Mouse (Mus musculus): ENCODE measurements around the gene Cttn. TPM values are rescaled to one million over a fixed set of nuclear protein-coding genes. Genes with fewer than 3 reads are reported as not detected.

Cttn gene
- polyA plus RNA-seq (2014; fragmentation: Nextera tagmentation; extraction: Ambion mirVana): 153 and 161 TPM in 2 replicates

DNA sequence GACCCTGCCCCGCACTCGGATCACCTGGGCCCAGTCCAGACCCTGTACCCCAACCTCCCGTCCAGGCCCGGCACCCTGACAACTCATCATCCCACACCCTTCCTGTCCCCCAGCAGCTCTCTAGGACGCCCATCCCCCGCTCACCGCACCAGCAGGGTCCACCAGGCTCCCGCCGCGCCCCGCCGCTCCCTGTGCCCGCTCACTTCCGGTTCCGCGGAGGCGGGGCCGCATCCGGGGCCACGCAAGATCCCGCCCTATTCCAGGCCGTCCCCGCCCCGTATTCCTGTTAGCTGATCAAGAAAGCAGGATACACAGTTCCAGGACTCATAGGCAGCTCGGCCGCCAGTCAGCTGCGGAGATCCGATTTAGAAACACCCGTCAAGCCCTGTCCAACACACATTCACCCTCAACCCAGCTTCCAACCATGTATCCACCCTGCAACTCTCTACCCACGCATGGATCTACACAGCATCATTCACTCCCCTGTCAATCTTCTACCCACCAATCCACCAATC lies at the start of gene Cttn:
TSS of gene Cttn (minus strand) at position 465 of the 515 bp plus-strand sequence.
- under 1% methylated on average over 30 of the region's 30 CpGs for WGBS
- no peaks in the 10 kb centered on the region for H3K27me3 ChIP-seq (replicated peaks; ENCODE audit: control insufficient read depth, insufficient read depth, low read length)
- peaks cover 5% of the 10 kb centered on the region; the same call in 1 of the 2 replicates for H3K4me1 ChIP-seq (replicated peaks; ENCODE audit: control insufficient read depth, insufficient read depth, low read length)
- peak within 1 kb of the TSS; percentile 76 for H3K4me3 ChIP-seq (ENCODE audit: low read depth, low read length)
- H3K9me3 ChIP-seq (ENCODE audit: control insufficient read depth, low read length): no peaks in the 10 kb centered on the region
- peak within 1 kb of the TSS; percentile 60 for H3K27ac ChIP-seq (ENCODE audit: low read depth)
- ATAC-seq (replicated peaks; ENCODE audit: low FRiP score, low TSS enrichment, low read depth) (peak; percentile 93), DNase-seq (ENCODE audit: low spot score) (peak; percentile 92)
- peak within 1 kb of the TSS; percentile 83 for H3K9ac ChIP-seq (ENCODE audit: low read length)
- H3K36me3 ChIP-seq (ENCODE audit: control insufficient read depth, insufficient read depth, low read length): peaks cover 6% of the 10 kb centered on the region
- H3K4me2 ChIP-seq (ENCODE audit: low read length): peak within 1 kb of the TSS; percentile 78

GRCm38 (mm10) chr7:144519852-144520251 lies 49.0 kb upstream of the Cttn start:
- Histone ChIP-seq H3K4me2 (ENCODE audit: low read length) (no peak overlapping the region), H3K27me3 (replicated peaks; ENCODE audit: control insufficient read depth, insufficient read depth, low read length) (no peaks in the 10 kb centered on the region), H3K4me1 (replicated peaks; ENCODE audit: control insufficient read depth, insufficient read depth, low read length) (0 out of 2 replicates have a peak, but pooled peaks cover 2% of the 10 kb centered on the region), H3K36me3 (ENCODE audit: control insufficient read depth, insufficient read depth, low read length) (peaks cover 60% of the 10 kb centered on the region), H3K9ac (ENCODE audit: low read length) (no peak overlapping the region), H3K27ac (ENCODE audit: low read depth) (no peak overlapping the region), H3K9me3 (ENCODE audit: control insufficient read depth, low read length) (no peaks in the 10 kb centered on the region), H3K4me3 (ENCODE audit: low read depth, low read length) (no peak overlapping the region)
- WGBS: 92% methylated on average over 5 of the region's 5 CpGs
- DNase-seq (ENCODE audit: low spot score) (no peak), ATAC-seq (replicated peaks; ENCODE audit: low FRiP score, low TSS enrichment, low read depth) (no peak)

DNA sequence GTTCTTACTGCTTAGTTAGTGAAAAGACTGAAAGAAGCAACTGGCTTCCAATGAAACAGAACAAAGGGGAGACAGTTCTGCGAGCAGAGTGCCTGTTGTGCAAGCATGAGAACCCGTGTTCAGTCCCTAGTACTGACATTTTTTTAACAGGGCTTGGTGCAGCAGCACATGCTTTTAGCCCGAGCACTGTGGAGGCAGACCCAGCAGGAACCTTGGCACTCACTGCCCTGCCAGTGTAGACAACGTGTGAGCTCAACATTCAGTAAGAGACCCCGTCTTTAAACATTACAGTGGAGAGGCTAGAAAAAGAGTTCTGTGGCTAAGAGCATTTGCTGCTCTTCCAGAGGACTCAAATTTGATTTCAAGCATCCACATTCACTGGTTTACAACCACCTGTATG lies 45.9 kb upstream of the Cttn start:
- peaks cover 91% of the 10 kb centered on the region for H3K36me3 ChIP-seq (ENCODE audit: control insufficient read depth, insufficient read depth, low read length)
- no peaks in the 10 kb centered on the region for H3K27me3 ChIP-seq (replicated peaks; ENCODE audit: control insufficient read depth, insufficient read depth, low read length)
- ATAC-seq (replicated peaks; ENCODE audit: low FRiP score, low TSS enrichment, low read depth) (no peak), DNase-seq (ENCODE audit: low spot score) (no peak)
- no peak overlapping the region for H3K27ac ChIP-seq (ENCODE audit: low read depth)
- H3K9ac ChIP-seq (ENCODE audit: low read length): no peak overlapping the region
- no peaks in the 10 kb centered on the region for H3K4me1 ChIP-seq (replicated peaks; ENCODE audit: control insufficient read depth, insufficient read depth, low read length)
- no peak overlapping the region for H3K4me2 ChIP-seq (ENCODE audit: low read length)
- no peaks in the 10 kb centered on the region for H3K9me3 ChIP-seq (ENCODE audit: control insufficient read depth, low read length)
- 85% methylated on average over 5 of the region's 5 CpGs for WGBS
- no peak overlapping the region for H3K4me3 ChIP-seq (ENCODE audit: low read depth, low read length)

DNA sequence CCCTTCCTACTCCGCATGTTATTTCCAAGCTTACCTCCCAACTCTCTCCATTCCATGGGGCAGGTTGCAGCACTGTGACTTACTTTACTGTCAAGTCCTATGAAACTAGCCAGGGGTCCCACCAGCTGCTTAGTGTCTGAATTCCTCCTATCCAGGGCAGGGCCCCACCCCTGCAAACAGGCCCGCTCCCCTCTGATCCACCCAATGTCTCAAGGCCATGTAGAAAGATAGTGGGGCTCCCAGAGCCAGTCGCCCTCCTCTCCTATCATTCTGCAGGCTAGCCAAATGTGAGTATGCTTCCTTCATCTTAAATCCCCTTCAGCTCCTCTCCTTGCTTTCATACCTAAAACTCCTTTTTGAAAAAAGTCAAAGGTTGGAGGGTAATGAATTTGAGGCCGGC lies 38.3 kb upstream of the Cttn start:
- H3K9me3 ChIP-seq (ENCODE audit: control insufficient read depth, low read length): no peaks in the 10 kb centered on the region
- no peaks in the 10 kb centered on the region for H3K4me1 ChIP-seq (replicated peaks; ENCODE audit: control insufficient read depth, insufficient read depth, low read length)
- no peak overlapping the region for H3K9ac ChIP-seq (ENCODE audit: low read length)
- no peak overlapping the region for H3K4me3 ChIP-seq (ENCODE audit: low read depth, low read length)
- no peak overlapping the region for H3K27ac ChIP-seq (ENCODE audit: low read depth)
- H3K27me3 ChIP-seq (replicated peaks; ENCODE audit: control insufficient read depth, insufficient read depth, low read length): no peaks in the 10 kb centered on the region
- H3K36me3 ChIP-seq (ENCODE audit: control insufficient read depth, insufficient read depth, low read length): peaks cover 99% of the 10 kb centered on the region
- ATAC-seq (replicated peaks; ENCODE audit: low FRiP score, low TSS enrichment, low read depth) (no peak), DNase-seq (ENCODE audit: low spot score) (no peak)
- H3K4me2 ChIP-seq (ENCODE audit: low read length): no peak overlapping the region
- 89% methylated on average over 4 of the region's 4 CpGs for WGBS

DNA sequence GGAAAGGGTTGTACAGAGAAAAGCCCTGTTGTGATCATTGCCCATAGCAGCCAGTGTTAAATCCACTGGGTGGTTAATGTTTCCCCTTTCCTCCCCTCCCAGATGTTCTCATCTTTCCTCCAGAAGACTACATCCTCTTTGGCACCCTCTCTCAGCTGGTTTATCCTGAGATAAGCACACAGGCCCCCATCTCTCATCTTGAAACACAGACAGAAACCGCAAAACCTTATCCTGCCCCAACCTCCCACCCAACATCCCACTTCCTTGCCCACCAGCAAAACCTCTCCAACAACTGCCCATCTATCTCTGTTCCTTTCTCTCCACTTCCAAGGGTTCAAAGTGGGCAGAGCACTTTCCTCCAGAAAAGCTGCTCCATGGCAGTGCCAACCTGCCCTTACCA lies 36.0 kb upstream of the Cttn start:
- H3K4me1 ChIP-seq (replicated peaks; ENCODE audit: control insufficient read depth, insufficient read depth, low read length): no peaks in the 10 kb centered on the region
- H3K27me3 ChIP-seq (replicated peaks; ENCODE audit: control insufficient read depth, insufficient read depth, low read length): no peaks in the 10 kb centered on the region
- H3K4me3 ChIP-seq (ENCODE audit: low read depth, low read length): no peak overlapping the region
- no peak overlapping the region for H3K4me2 ChIP-seq (ENCODE audit: low read length)
- H3K9me3 ChIP-seq (ENCODE audit: control insufficient read depth, low read length): no peaks in the 10 kb centered on the region
- 100% methylated on average over 1 of the region's 1 CpGs for WGBS
- H3K36me3 ChIP-seq (ENCODE audit: control insufficient read depth, insufficient read depth, low read length): peaks cover 99% of the 10 kb centered on the region
- no peak overlapping the region for H3K27ac ChIP-seq (ENCODE audit: low read depth)
- DNase-seq (ENCODE audit: low spot score) (no peak), ATAC-seq (replicated peaks; ENCODE audit: low FRiP score, low TSS enrichment, low read depth) (no peak)
- H3K9ac ChIP-seq (ENCODE audit: low read length): no peak overlapping the region

- no peaks in the 10 kb centered on the region for H3K27me3 ChIP-seq (replicated peaks; ENCODE audit: control insufficient read depth, insufficient read depth, low read length)
- ATAC-seq (replicated peaks; ENCODE audit: low FRiP score, low TSS enrichment, low read depth) (no peak), DNase-seq (ENCODE audit: low spot score) (no peak)
- no peak overlapping the region for H3K9ac ChIP-seq (ENCODE audit: low read length)
- H3K27ac ChIP-seq (ENCODE audit: low read depth): no peak overlapping the region
- H3K4me2 ChIP-seq (ENCODE audit: low read length): no peak overlapping the region
- WGBS: 77% methylated on average over 4 of the region's 4 CpGs
- no peak overlapping the region for H3K4me3 ChIP-seq (ENCODE audit: low read depth, low read length)
- H3K36me3 ChIP-seq (ENCODE audit: control insufficient read depth, insufficient read depth, low read length): peaks cover 94% of the 10 kb centered on the region
- H3K9me3 ChIP-seq (ENCODE audit: control insufficient read depth, low read length): no peaks in the 10 kb centered on the region
- no peaks in the 10 kb centered on the region for H3K4me1 ChIP-seq (replicated peaks; ENCODE audit: control insufficient read depth, insufficient read depth, low read length)
Observed at GRCm38 (mm10) chr7:144503959-144504358, 33.1 kb upstream of the Cttn start.

DNA sequence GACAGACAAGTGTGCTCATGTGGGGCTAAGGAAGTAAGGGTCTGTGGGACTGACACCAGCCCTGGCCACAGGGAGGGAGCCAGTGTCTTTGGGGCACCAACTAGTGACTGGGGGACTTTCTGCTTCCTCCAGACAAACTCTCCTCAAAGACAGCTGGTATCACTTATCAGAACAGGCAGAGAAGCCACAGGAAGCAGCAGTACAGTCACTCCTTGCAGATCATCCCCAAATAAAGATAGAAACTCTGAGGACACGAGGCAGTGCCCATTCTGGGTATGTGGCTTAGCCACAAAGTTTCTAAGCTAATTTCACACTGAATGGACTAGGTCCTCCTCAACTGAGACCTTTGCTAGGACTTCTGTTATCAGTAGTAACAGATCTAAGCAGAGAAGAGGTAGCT lies 22.1 kb upstream of the Cttn start:
- no peaks in the 10 kb centered on the region for H3K27me3 ChIP-seq (replicated peaks; ENCODE audit: control insufficient read depth, insufficient read depth, low read length)
- no peaks in the 10 kb centered on the region for H3K9me3 ChIP-seq (ENCODE audit: control insufficient read depth, low read length)
- no peak overlapping the region for H3K9ac ChIP-seq (ENCODE audit: low read length)
- H3K4me1 ChIP-seq (replicated peaks; ENCODE audit: control insufficient read depth, insufficient read depth, low read length): no peaks in the 10 kb centered on the region
- DNase-seq (ENCODE audit: low spot score) (no peak), ATAC-seq (replicated peaks; ENCODE audit: low FRiP score, low TSS enrichment, low read depth) (no peak)
- H3K4me2 ChIP-seq (ENCODE audit: low read length): no peak overlapping the region
- WGBS: 83% methylated on average over 1 of the region's 1 CpGs
- no peak overlapping the region for H3K4me3 ChIP-seq (ENCODE audit: low read depth, low read length)
- peaks cover 85% of the 10 kb centered on the region for H3K36me3 ChIP-seq (ENCODE audit: control insufficient read depth, insufficient read depth, low read length)
- no peak overlapping the region for H3K27ac ChIP-seq (ENCODE audit: low read depth)

DNA sequence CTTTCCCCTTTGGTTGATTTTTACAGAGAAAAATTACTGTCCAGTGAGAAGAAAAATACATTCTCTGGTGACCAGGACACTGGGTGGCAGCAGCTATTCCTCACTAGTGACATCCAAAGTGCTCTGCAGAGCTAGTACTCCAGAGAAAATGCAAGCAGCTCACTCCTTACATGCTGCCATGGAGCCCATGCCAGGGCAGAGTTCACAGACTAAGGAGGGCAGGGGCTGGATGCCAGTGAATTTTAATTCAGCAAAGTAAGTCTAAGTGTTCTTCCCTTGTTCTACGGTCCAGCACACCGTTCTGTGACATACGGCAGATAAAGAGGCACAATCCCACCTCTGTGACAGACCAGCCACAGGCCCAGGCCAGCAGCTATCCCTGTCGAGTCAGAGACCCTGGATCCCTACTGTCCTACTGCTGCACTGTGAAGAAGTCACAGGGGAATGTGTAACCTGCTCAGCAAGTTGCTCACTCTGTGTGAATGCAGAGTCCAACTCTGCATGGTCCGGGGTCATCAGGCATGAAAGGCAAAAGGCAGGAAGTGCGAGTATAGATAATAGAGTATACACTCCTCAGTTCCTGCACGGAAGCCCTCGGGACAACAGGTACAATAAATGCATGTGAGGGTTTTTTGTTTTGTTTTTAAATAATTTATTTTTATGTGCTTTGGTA lies 19.5 kb upstream of the Cttn start:
- peaks cover 78% of the 10 kb centered on the region for H3K36me3 ChIP-seq (ENCODE audit: control insufficient read depth, insufficient read depth, low read length)
- WGBS: 84% methylated on average over 8 of the region's 8 CpGs

More for the DNA sequence above, 19.5 kb upstream of the Cttn start:
- DNase-seq (ENCODE audit: low spot score) (no peak), ATAC-seq (replicated peaks; ENCODE audit: low FRiP score, low TSS enrichment, low read depth) (no peak)
- Histone ChIP-seq H3K27ac (ENCODE audit: low read depth) (no peak overlapping the region), H3K9ac (ENCODE audit: low read length) (no peak overlapping the region), H3K4me1 (replicated peaks; ENCODE audit: control insufficient read depth, insufficient read depth, low read length) (no peaks in the 10 kb centered on the region), H3K4me2 (ENCODE audit: low read length) (no peak overlapping the region), H3K9me3 (ENCODE audit: control insufficient read depth, low read length) (no peaks in the 10 kb centered on the region), H3K27me3 (replicated peaks; ENCODE audit: control insufficient read depth, insufficient read depth, low read length) (no peaks in the 10 kb centered on the region), H3K4me3 (ENCODE audit: low read depth, low read length) (no peak overlapping the region)
